Mouse (Mus musculus) intestine, postnatal 0 days (tissue): ENCODE measurements around the gene Kcnf1. TPM values are rescaled to one million over a fixed set of nuclear protein-coding genes. Genes with fewer than 3 reads are reported as not detected.
"Not testable (repeated sequence)": the region's sequence is repeated elsewhere in the genome, so short reads cannot be mapped to it uniquely, and the experiment has no call there.

Experiments
- ATAC-seq: fragments of 200-750 bp; cut with Nextera tagmentation; 2 replicates; pipeline ENCODE4 v1.8.0; 2017; ENCODE audit warnings: mild to moderate bottlenecking, moderate TSS enrichment, moderate library complexity
- H3K27ac ChIP-seq: fragments of 300-500 bp; sonication (generic); 2 replicates; pipeline ENCODE4 v1.5.1; 2014; ENCODE audit warnings: mild to moderate bottlenecking, low read depth, low read length, moderate library complexity
- H3K27me3 ChIP-seq: fragments of 300-500 bp; sonication (generic); replicated peaks from 2 replicates; pipeline ENCODE4 v1.6.1; 2014; ENCODE audit warnings: low read length, mixed read lengths; ENCODE audit not compliant: control insufficient read depth, insufficient read depth
- H3K36me3 ChIP-seq: fragments of 300-500 bp; sonication (generic); 2 replicates; pipeline ENCODE4 v1.6.1; 2014; ENCODE audit warnings: mild to moderate bottlenecking, moderate library complexity; ENCODE audit not compliant: control insufficient read depth, insufficient read depth
- H3K4me1 ChIP-seq: fragments of 300-500 bp; sonication (generic); replicated peaks from 2 replicates; pipeline ENCODE4 v1.6.1; 2014; ENCODE audit warnings: antibody characterized with exemption, low read length, mixed read lengths; ENCODE audit not compliant: control insufficient read depth, insufficient read depth
- H3K4me2 ChIP-seq: fragments of 300-500 bp; sonication (generic); replicated peaks from 2 replicates; pipeline ENCODE4 v1.6.1; 2014; ENCODE audit warnings: low read depth, mild to moderate bottlenecking, moderate library complexity
- H3K4me3 ChIP-seq: fragments of 300-500 bp; sonication (generic); 2 replicates; pipeline ENCODE4 v1.5.1; 2014; ENCODE audit warnings: low read depth, low read length
- H3K9ac ChIP-seq: fragments of 300-500 bp; sonication (generic); 2 replicates; pipeline ENCODE4 v1.6.1; 2014; ENCODE audit warnings: mild to moderate bottlenecking, low read depth, low read length
- H3K9me3 ChIP-seq: fragments of 300-500 bp; sonication (generic); 2 replicates; pipeline ENCODE4 v1.6.1; 2016; ENCODE audit warnings: mixed run types; ENCODE audit not compliant: control insufficient read depth
- CTCF ChIP-seq: sonication (generic); IDR thresholded peaks from 2 replicates; pipeline ENCODE4 v1.5.1; 2016; ENCODE audit warnings: low read depth, mild to moderate bottlenecking, control low read depth, antibody characterized with exemption, moderate library complexity
- WGBS: fragments of 180-500 bp; shearing (Covaris S2); extraction: QIAGEN DNeasy Blood & Tissue Kit; methylation state at CpG from one replicate; pipeline ENCODE4 v1.1.7; 2014; 5-methylcytosine and 5-hydroxymethylcytosine counted together
- polyA plus RNA-seq: library from polyadenylated mRNA; unstranded; fragments of >200 nt; fragmentation: Nextera tagmentation; extraction: Ambion mirVana; gene quantifications from 2 replicates; pipeline ENCODE4 v1.2.1, GENCODE M21; 2015

The Kcnf1 gene
- polyA plus RNA-seq, 1 experiment from 2014 or later, result 1.2 TPM

- no peak for ATAC-seq
- no peak overlapping the region for H3K9ac ChIP-seq
These were observed 27.8 kb downstream of the Kcnf1 start for GRCm38 (mm10) chr12:17148920-17149319.

GRCm38 (mm10) chr12:17141791-17142190 lies 34.9 kb downstream of the Kcnf1 start:
- 27% methylated on average over 2 of the region's 2 CpGs for WGBS
- Histone ChIP-seq H3K9ac (no peak overlapping the region), H3K27me3 (no peaks in the 10 kb centered on the region), H3K27ac (no peak overlapping the region), H3K4me2 (no peak overlapping the region), H3K4me1 (no peaks in the 10 kb centered on the region), H3K9me3 (no peaks in the 10 kb centered on the region), H3K36me3 (no peaks in the 10 kb centered on the region), H3K4me3 (no peak overlapping the region)
- TF ChIP-seq CTCF, result no peak
- no peak for ATAC-seq

More at GRCm38 (mm10) chr12:17148920-17149319, 27.8 kb downstream of the Kcnf1 start:
- Histone ChIP-seq H3K4me3 (no peak overlapping the region), H3K27ac (no peak overlapping the region), H3K4me2 (no peak overlapping the region), H3K36me3 (no peaks in the 10 kb centered on the region), H3K4me1 (no peaks in the 10 kb centered on the region), H3K27me3 (no peaks in the 10 kb centered on the region), H3K9me3 (no peaks in the 10 kb centered on the region)
- 39% methylated on average over 10 of the region's 10 CpGs for WGBS
- no peak for TF ChIP-seq CTCF

- ATAC-seq, result no peak
- no peak for TF ChIP-seq CTCF
- 86% methylated on average over 3 of the region's 3 CpGs for WGBS
These were observed 36.3 kb downstream of the Kcnf1 start for GRCm38 (mm10) chr12:17140436-17140835.

GRCm38 (mm10) chr12:17134546-17135096 lies 42.1 kb downstream of the Kcnf1 start:
- TF ChIP-seq CTCF, result no peak
- Histone ChIP-seq H3K27me3 (no peaks in the 10 kb centered on the region), H3K4me3 (no peak overlapping the region), H3K9me3 (no peaks in the 10 kb centered on the region), H3K9ac (no peak overlapping the region), H3K27ac (no peak overlapping the region), H3K4me1 (no peaks in the 10 kb centered on the region), H3K36me3 (no peaks in the 10 kb centered on the region), H3K4me2 (no peak overlapping the region)
- 76% methylated on average over 9 of the region's 9 CpGs for WGBS
- no peak for ATAC-seq

More at GRCm38 (mm10) chr12:17140436-17140835, 36.3 kb downstream of the Kcnf1 start:
- Histone ChIP-seq H3K27ac (no peak overlapping the region), H3K4me2 (no peak overlapping the region), H3K9me3 (no peaks in the 10 kb centered on the region), H3K27me3 (no peaks in the 10 kb centered on the region), H3K36me3 (no peaks in the 10 kb centered on the region), H3K9ac (no peak overlapping the region), H3K4me1 (no peaks in the 10 kb centered on the region), H3K4me3 (no peak overlapping the region)

- 70% methylated on average over 8 of the region's 8 CpGs for WGBS
- no peaks in the 10 kb centered on the region for H3K27me3 ChIP-seq
- H3K4me1 ChIP-seq, result no peaks in the 10 kb centered on the region
- H3K27ac ChIP-seq, result no peak overlapping the region
- no peak for TF ChIP-seq CTCF
- no peaks in the 10 kb centered on the region for H3K36me3 ChIP-seq
- no peaks in the 10 kb centered on the region for H3K9me3 ChIP-seq
- H3K4me2 ChIP-seq, result no peak overlapping the region
- no peak overlapping the region for H3K9ac ChIP-seq
- no peak for ATAC-seq
- no peak overlapping the region for H3K4me3 ChIP-seq
These were observed 44.4 kb downstream of the Kcnf1 start for GRCm38 (mm10) chr12:17132243-17132642.

GRCm38 (mm10) chr12:17131563-17131962 lies 45.1 kb downstream of the Kcnf1 start:
- no peak for TF ChIP-seq CTCF

GRCm38 (mm10) chr12:17122881-17123280 lies 53.8 kb downstream of the Kcnf1 start:
- not testable (repeated sequence) for ATAC-seq, H3K9me3 ChIP-seq, H3K9ac ChIP-seq, H3K27me3 ChIP-seq, H3K4me2 ChIP-seq, H3K27ac ChIP-seq, H3K36me3 ChIP-seq, H3K4me3 ChIP-seq, H3K4me1 ChIP-seq
- over 99% methylated on average over 11 of the region's 12 CpGs for WGBS

More at GRCm38 (mm10) chr12:17131563-17131962, 45.1 kb downstream of the Kcnf1 start:
- no peak overlapping the region for H3K27ac ChIP-seq
- H3K9me3 ChIP-seq, result no peaks in the 10 kb centered on the region
- no peak for ATAC-seq
- no peaks in the 10 kb centered on the region for H3K27me3 ChIP-seq
- no peaks in the 10 kb centered on the region for H3K4me1 ChIP-seq
- no peak overlapping the region for H3K4me2 ChIP-seq
- no peak overlapping the region for H3K9ac ChIP-seq
- H3K4me3 ChIP-seq, result no peak overlapping the region
- H3K36me3 ChIP-seq, result no peaks in the 10 kb centered on the region
- WGBS, result 89% methylated on average over 10 of the region's 10 CpGs

Other genes starting within 250 kb of the Kcnf1 start
- gene Pqlc3, start 176.5 kb downstream of the Kcnf1 start, polyA plus RNA-seq, result 15.9 and 19.2 TPM in 2 replicates
- 0.12 and 0.18 TPM in 2 replicates for gene 2410004P03Rik, start 165.2 kb downstream of the Kcnf1 start, polyA plus RNA-seq
- 171 and 184 TPM in 2 replicates for gene Pdia6, start 89.7 kb upstream of the Kcnf1 start, polyA plus RNA-seq
- not detected in 2 replicates for gene Atp6v1c2, start 152.5 kb upstream of the Kcnf1 start, polyA plus RNA-seq
- 5.2 and 5.3 TPM in 2 replicates for gene Nol10, start 171.6 kb upstream of the Kcnf1 start, polyA plus RNA-seq